Mouse (Mus musculus) forebrain, embryonic 11.5 days (tissue): ENCODE results near the gene Rpl36a-ps1. TPM values are rescaled to one million over a fixed set of nuclear protein-coding genes. Genes with fewer than 3 reads are reported as not detected.
A peak's percentile ranks its signal among the peaks of the same experiment; 100 is the strongest.

Source experiments
- ATAC-seq: fragments of 200-750 bp; cut with Nextera tagmentation; replicated peaks from 2 replicates; pipeline ENCODE4 v1.8.0; 2017; ENCODE audit warnings: moderate TSS enrichment; ENCODE audit not compliant: low FRiP score
- DNase-seq: peaks from one replicate; pipeline ENCODE4 v3.0.0-alpha.2; 2017; ENCODE audit warnings: low spot score
- H3K27ac ChIP-seq: fragments of 300-500 bp; sonication (generic); 2 replicates; pipeline ENCODE4 v1.5.1; 2014; ENCODE audit warnings: low read depth, low read length
- H3K27me3 ChIP-seq: fragments of 300-500 bp; sonication (generic); 2 replicates; pipeline ENCODE4 v1.6.1; 2014; ENCODE audit warnings: mild to moderate bottlenecking, low read length, mixed read lengths; ENCODE audit not compliant: control insufficient read depth, insufficient read depth
- H3K36me3 ChIP-seq: fragments of 300-500 bp; sonication (generic); 2 replicates; pipeline ENCODE4 v1.6.1; 2014; ENCODE audit warnings: mild to moderate bottlenecking, low read length, moderate library complexity, mixed read lengths; ENCODE audit not compliant: control insufficient read depth, insufficient read depth
- H3K4me1 ChIP-seq: fragments of 300-500 bp; sonication (generic); replicated peaks from 2 replicates; pipeline ENCODE4 v1.6.1; 2014; ENCODE audit warnings: low read length, mixed read lengths; ENCODE audit not compliant: control insufficient read depth, insufficient read depth
- H3K4me2 ChIP-seq: fragments of 300-500 bp; sonication (generic); 2 replicates; pipeline ENCODE4 v1.6.1; 2014; ENCODE audit warnings: low read depth, mild to moderate bottlenecking, low read length, moderate library complexity, mixed read lengths; ENCODE audit not compliant: severe bottlenecking
- H3K4me3 ChIP-seq: fragments of 300-500 bp; sonication (generic); 2 replicates; pipeline ENCODE4 v1.5.1; 2014; ENCODE audit warnings: low read depth, low read length
- H3K9ac ChIP-seq: fragments of 300-500 bp; sonication (generic); 2 replicates; pipeline ENCODE4 v1.6.1; 2014; ENCODE audit warnings: low read length
- H3K9me3 ChIP-seq: fragments of 300-500 bp; sonication (generic); 2 replicates; pipeline ENCODE4 v1.6.1; 2016; ENCODE audit warnings: low read length, mixed read lengths; ENCODE audit not compliant: control insufficient read depth
- WGBS: fragments of 180-500 bp; shearing (Covaris S2); extraction: QIAGEN DNeasy Blood & Tissue Kit; methylation state at CpG from one replicate; pipeline ENCODE4 v1.1.7; 2014; 5-methylcytosine and 5-hydroxymethylcytosine counted together
- polyA plus RNA-seq: library from polyadenylated mRNA; unstranded; fragments of >200 nt; fragmentation: Nextera tagmentation; extraction: Ambion mirVana; gene quantifications from 2 replicates; pipeline ENCODE4 v1.2.1, GENCODE M21; 2014

The Rpl36a-ps1 gene
- polyA plus RNA-seq, 1 experiment from 2014 or later: 2.1 TPM

DNA sequence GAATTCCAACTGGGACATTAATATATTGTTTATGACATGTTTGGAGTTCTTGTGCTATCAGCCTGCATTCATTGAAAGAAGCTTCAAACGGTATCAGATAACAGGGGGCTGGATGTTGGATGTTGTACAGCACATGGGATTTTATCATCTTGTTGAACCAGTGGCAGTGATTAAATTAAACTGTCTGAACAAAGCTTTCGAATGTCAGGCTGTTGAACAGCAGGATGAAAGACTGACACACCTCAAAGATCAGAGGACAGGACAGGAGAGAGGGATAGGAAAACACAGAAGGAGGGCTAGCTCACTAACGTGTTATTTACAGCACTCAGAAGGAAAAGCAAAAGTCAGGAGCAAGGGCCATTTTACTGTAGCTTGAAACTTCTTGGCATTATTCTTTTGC lies 4.3 kb downstream of the Rpl36a-ps1 start:
- no peak for DNase-seq
- no peak overlapping the region for H3K9ac ChIP-seq

GRCm38 (mm10) chr14:98971921-98972320 lies 22.2 kb downstream of the Rpl36a-ps1 start:
- 32% methylated on average over 4 of the region's 4 CpGs for WGBS

More for the DNA sequence above, 4.3 kb downstream of the Rpl36a-ps1 start:
- Histone ChIP-seq H3K4me3 (no peak overlapping the region), H3K36me3 (no peaks in the 10 kb centered on the region), H3K4me2 (no peak overlapping the region), H3K4me1 (no peaks in the 10 kb centered on the region), H3K27me3 (no peaks in the 10 kb centered on the region), H3K27ac (no peak overlapping the region), H3K9me3 (no peaks in the 10 kb centered on the region)
- 67% methylated on average over 3 of the region's 3 CpGs for WGBS
- no peak for ATAC-seq

GRCm38 (mm10) chr14:98958978-98959658 lies 35.0 kb downstream of the Rpl36a-ps1 start:
- no peak overlapping the region for H3K27ac ChIP-seq
- H3K4me3 ChIP-seq: no peak overlapping the region
- DNase-seq: no peak

More at GRCm38 (mm10) chr14:98971921-98972320, 22.2 kb downstream of the Rpl36a-ps1 start:
- no peak overlapping the region for H3K4me2 ChIP-seq
- DNase-seq: no peak
- H3K9ac ChIP-seq: no peak overlapping the region
- no peaks in the 10 kb centered on the region for H3K4me1 ChIP-seq
- H3K9me3 ChIP-seq: no peaks in the 10 kb centered on the region
- peak; percentile 66 for ATAC-seq
- no peaks in the 10 kb centered on the region for H3K36me3 ChIP-seq
- no peak overlapping the region for H3K4me3 ChIP-seq
- no peak overlapping the region for H3K27ac ChIP-seq
- H3K27me3 ChIP-seq: no peaks in the 10 kb centered on the region

DNA sequence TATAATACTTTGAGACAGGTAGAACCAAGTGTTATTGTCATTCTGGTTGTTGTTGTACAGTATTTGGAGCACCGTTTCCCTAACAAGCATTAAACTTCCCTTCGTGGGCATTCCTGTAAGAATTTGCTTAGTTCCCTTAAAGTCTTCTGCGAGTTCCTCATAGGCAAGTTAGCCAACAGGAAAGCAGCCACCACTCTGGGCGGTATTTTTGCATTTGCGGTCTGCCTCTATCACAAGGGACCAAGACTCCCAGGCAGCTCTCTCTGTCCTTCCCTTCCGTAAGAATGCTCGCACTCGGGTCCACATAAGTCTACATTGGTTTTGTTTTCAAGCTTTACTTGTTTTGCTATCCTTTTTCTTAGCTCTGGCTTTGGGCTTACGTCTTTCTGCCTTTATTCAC lies 37.3 kb downstream of the Rpl36a-ps1 start:
- H3K4me3 ChIP-seq: no peak overlapping the region
- 92% methylated on average over 9 of the region's 9 CpGs for WGBS
- no peak overlapping the region for H3K9ac ChIP-seq
- H3K27ac ChIP-seq: no peak overlapping the region
- H3K36me3 ChIP-seq: no peaks in the 10 kb centered on the region
- H3K27me3 ChIP-seq: no peaks in the 10 kb centered on the region
- no peaks in the 10 kb centered on the region for H3K4me1 ChIP-seq
- no peaks in the 10 kb centered on the region for H3K9me3 ChIP-seq
- ATAC-seq (no peak), DNase-seq (no peak)
- no peak overlapping the region for H3K4me2 ChIP-seq

More at GRCm38 (mm10) chr14:98958978-98959658, 35.0 kb downstream of the Rpl36a-ps1 start:
- no peak overlapping the region for H3K9ac ChIP-seq
- no peak overlapping the region for H3K4me2 ChIP-seq
- H3K36me3 ChIP-seq: no peaks in the 10 kb centered on the region
- H3K4me1 ChIP-seq: no peaks in the 10 kb centered on the region
- no peaks in the 10 kb centered on the region for H3K9me3 ChIP-seq
- ATAC-seq: no peak
- no peaks in the 10 kb centered on the region for H3K27me3 ChIP-seq
- 78% methylated on average over 17 of the region's 17 CpGs for WGBS

- no peak for ATAC-seq
- no peak for DNase-seq
- H3K27me3 ChIP-seq: no peaks in the 10 kb centered on the region
- H3K9ac ChIP-seq: no peak overlapping the region
- no peak overlapping the region for H3K4me3 ChIP-seq
- H3K4me1 ChIP-seq: no peaks in the 10 kb centered on the region
- WGBS: 86% methylated on average over 7 of the region's 7 CpGs
- H3K36me3 ChIP-seq: no peaks in the 10 kb centered on the region
- H3K9me3 ChIP-seq: no peaks in the 10 kb centered on the region
- no peak overlapping the region for H3K27ac ChIP-seq
- H3K4me2 ChIP-seq: no peak overlapping the region
Measured at GRCm38 (mm10) chr14:98952441-98952840, 41.7 kb downstream of the Rpl36a-ps1 start.

- no peak overlapping the region for H3K4me2 ChIP-seq
- WGBS: 55% methylated on average over 4 of the region's 4 CpGs
- no peaks in the 10 kb centered on the region for H3K4me1 ChIP-seq
- no peak for DNase-seq
- no peaks in the 10 kb centered on the region for H3K9me3 ChIP-seq
- H3K9ac ChIP-seq: no peak overlapping the region
- no peaks in the 10 kb centered on the region for H3K36me3 ChIP-seq
- H3K4me3 ChIP-seq: no peak overlapping the region
- ATAC-seq: no peak
- no peak overlapping the region for H3K27ac ChIP-seq
- no peaks in the 10 kb centered on the region for H3K27me3 ChIP-seq
Measured at GRCm38 (mm10) chr14:98951626-98952290, 42.4 kb downstream of the Rpl36a-ps1 start.

Other genes with a start within 250 kb of the Rpl36a-ps1 start
- gene Mzt1, start 51.8 kb upstream of the Rpl36a-ps1 start, polyA plus RNA-seq: 115 and 137 TPM in 2 replicates
- 84.5 and 87.8 TPM in 2 replicates for gene Bora, start 51.9 kb upstream of the Rpl36a-ps1 start, polyA plus RNA-seq
- 21.2 and 26.3 TPM in 2 replicates for gene Pibf1, start 105.1 kb upstream of the Rpl36a-ps1 start, polyA plus RNA-seq
- gene Dis3, start 105.5 kb upstream of the Rpl36a-ps1 start, polyA plus RNA-seq: 46.1 and 50.2 TPM in 2 replicates